Mouse (Mus musculus) liver, embryonic 16.5 days (tissue): ENCODE results near the gene Plekho1. TPM values are rescaled to one million over a fixed set of nuclear protein-coding genes. Genes with fewer than 3 reads are reported as not detected.

Experiments
- ATAC-seq: fragments of 200-750 bp; cut with Nextera tagmentation; 2 replicates; pipeline ENCODE4 v1.8.0; 2017; ENCODE audit warnings: low read depth, mild to moderate bottlenecking, moderate number of reproducible peaks, moderate library complexity
- H3K27ac ChIP-seq: fragments of 300-500 bp; sonication (generic); 2 replicates; pipeline ENCODE4 v1.5.1; 2014; ENCODE audit warnings: mild to moderate bottlenecking, low read length
- H3K27me3 ChIP-seq: fragments of 300-500 bp; sonication (generic); 2 replicates; pipeline ENCODE4 v1.6.1; 2014; ENCODE audit warnings: low read depth, low read length, mixed read lengths; ENCODE audit not compliant: control insufficient read depth, insufficient read depth
- H3K36me3 ChIP-seq: fragments of 300-500 bp; sonication (generic); 2 replicates; pipeline ENCODE4 v1.6.1; 2014; ENCODE audit warnings: mild to moderate bottlenecking; ENCODE audit not compliant: control insufficient read depth, insufficient read depth
- H3K4me1 ChIP-seq: fragments of 300-500 bp; sonication (generic); 2 replicates; pipeline ENCODE4 v1.6.1; 2014; ENCODE audit warnings: low read depth, low read length, mixed read lengths; ENCODE audit not compliant: control insufficient read depth
- H3K4me2 ChIP-seq: fragments of 300-500 bp; sonication (generic); 2 replicates; pipeline ENCODE4 v1.6.1; 2014; ENCODE audit warnings: low read depth, low read length, mixed read lengths
- H3K4me3 ChIP-seq: fragments of 300-500 bp; sonication (generic); 2 replicates; pipeline ENCODE4 v1.5.1; 2014; ENCODE audit warnings: low read depth, mild to moderate bottlenecking, low read length
- H3K9ac ChIP-seq: fragments of 300-500 bp; sonication (generic); 2 replicates; pipeline ENCODE4 v1.6.1; 2014; ENCODE audit warnings: low read depth, low read length
- H3K9me3 ChIP-seq: fragments of 300-500 bp; sonication (generic); replicated peaks from 2 replicates; pipeline ENCODE4 v1.6.1; 2016; ENCODE audit warnings: low read length; ENCODE audit not compliant: control insufficient read depth
- WGBS: fragments of 180-500 bp; shearing (Covaris S2); extraction: QIAGEN DNeasy Blood & Tissue Kit; methylation state at CpG from one replicate; pipeline ENCODE4 v1.1.7; 2014; ENCODE audit not compliant: insufficient replicate concordance; 5-methylcytosine and 5-hydroxymethylcytosine counted together
- polyA plus RNA-seq: library from polyadenylated mRNA; unstranded; fragments of >200 nt; fragmentation: Nextera tagmentation; extraction: Ambion mirVana; gene quantifications from 2 replicates; pipeline ENCODE4 v1.2.1, GENCODE M21; 2015

The Plekho1 gene
- polyA plus RNA-seq, 1 experiment from 2014 or later: 4.5 TPM

- Histone ChIP-seq H3K9ac (no peak overlapping the region), H3K4me2 (no peak overlapping the region), H3K4me3 (no peak overlapping the region), H3K27me3 (peaks cover 30% of the 10 kb centered on the region), H3K9me3 (no peaks in the 10 kb centered on the region), H3K4me1 (peaks cover 37% of the 10 kb centered on the region), H3K27ac (no peak overlapping the region), H3K36me3 (no peaks in the 10 kb centered on the region)
- 29% methylated on average over 9 of the region's 9 CpGs for WGBS
- ATAC-seq: no peak
Observed at GRCm38 (mm10) chr3:95997203-95997721, 1.5 kb upstream of the Plekho1 start.

- Histone ChIP-seq H3K9me3 (no peaks in the 10 kb centered on the region), H3K27me3 (peaks cover 30% of the 10 kb centered on the region), H3K36me3 (no peaks in the 10 kb centered on the region), H3K4me1 (peaks cover 37% of the 10 kb centered on the region), H3K4me3 (peak overlapping the region; percentile 67), H3K9ac (peak overlapping the region; percentile 58), H3K27ac (no peak overlapping the region), H3K4me2 (peak overlapping the region; percentile 90)
- WGBS: 14% methylated on average over 6 of the region's 6 CpGs
- ATAC-seq: no peak
Observed at GRCm38 (mm10) chr3:95996451-95997073, 761 bp upstream of the Plekho1 start.

GRCm38 (mm10) chr3:95994975-95995801 is 613 bp downstream of the Plekho1 start:
- Histone ChIP-seq H3K4me3 (peak overlapping the region; percentile 67), H3K36me3 (no peaks in the 10 kb centered on the region), H3K27ac (peak overlapping the region; percentile 58), H3K4me1 (peaks cover 33% of the 10 kb centered on the region), H3K4me2 (peak overlapping the region; percentile 90), H3K27me3 (peaks cover 30% of the 10 kb centered on the region), H3K9me3 (no peaks in the 10 kb centered on the region), H3K9ac (peak overlapping the region; percentile 58)
- WGBS: 1% methylated on average over 47 of the region's 51 CpGs
- ATAC-seq: no peak

GRCm38 (mm10) chr3:95994381-95994846 is 1.4 kb downstream of the Plekho1 start:
- H3K4me3 ChIP-seq: peak overlapping the region; percentile 67
- H3K9me3 ChIP-seq: no peaks in the 10 kb centered on the region
- peak overlapping the region; percentile 43; the same call in 1 of the 2 replicates for H3K27ac ChIP-seq
- no peak for ATAC-seq
- H3K4me2 ChIP-seq: peak overlapping the region; percentile 90
- peaks cover 30% of the 10 kb centered on the region for H3K27me3 ChIP-seq
- no peaks in the 10 kb centered on the region for H3K36me3 ChIP-seq
- H3K9ac ChIP-seq: no peak overlapping the region
- H3K4me1 ChIP-seq: peaks cover 25% of the 10 kb centered on the region
- WGBS: 20% methylated on average over 6 of the region's 6 CpGs

GRCm38 (mm10) chr3:95993881-95994280 is 1.9 kb downstream of the Plekho1 start:
- peak; percentile 22; the same call in 1 of the 2 replicates for ATAC-seq
- no peak overlapping the region for H3K9ac ChIP-seq
- H3K4me1 ChIP-seq: peaks cover 20% of the 10 kb centered on the region
- WGBS: 31% methylated on average over 4 of the region's 4 CpGs
- H3K4me3 ChIP-seq: no peak overlapping the region
- H3K9me3 ChIP-seq: no peaks in the 10 kb centered on the region
- H3K27ac ChIP-seq: no peak overlapping the region
- no peaks in the 10 kb centered on the region for H3K36me3 ChIP-seq
- peak overlapping the region; percentile 6; the same call in 1 of the 2 replicates for H3K4me2 ChIP-seq
- peaks cover 30% of the 10 kb centered on the region for H3K27me3 ChIP-seq

- Histone ChIP-seq H3K9me3 (no peaks in the 10 kb centered on the region), H3K4me1 (peaks cover 15% of the 10 kb centered on the region), H3K9ac (no peak overlapping the region), H3K4me3 (no peak overlapping the region), H3K27ac (no peak overlapping the region), H3K4me2 (no peak overlapping the region), H3K27me3 (peaks cover 30% of the 10 kb centered on the region), H3K36me3 (no peaks in the 10 kb centered on the region)
- 45% methylated on average over 5 of the region's 5 CpGs for WGBS
- no peak for ATAC-seq
Observed at GRCm38 (mm10) chr3:95992990-95993603, 2.7 kb downstream of the Plekho1 start.

GRCm38 (mm10) chr3:95990413-95990941 is 5.3 kb downstream of the Plekho1 start:
- no peak overlapping the region for H3K4me3 ChIP-seq
- H3K4me2 ChIP-seq: no peak overlapping the region
- no peaks in the 10 kb centered on the region for H3K36me3 ChIP-seq
- H3K27ac ChIP-seq: peak overlapping the region; percentile 27; the same call in 1 of the 2 replicates
- H3K9me3 ChIP-seq: no peaks in the 10 kb centered on the region
- H3K4me1 ChIP-seq: peaks cover 15% of the 10 kb centered on the region; the same call in 1 of the 2 replicates
- WGBS: 38% methylated on average over 12 of the region's 12 CpGs
- H3K27me3 ChIP-seq: peaks cover 17% of the 10 kb centered on the region
- H3K9ac ChIP-seq: no peak overlapping the region
- no peak for ATAC-seq

GRCm38 (mm10) chr3:95988969-95989368 is 6.8 kb downstream of the Plekho1 start:
- Histone ChIP-seq H3K9me3 (no peaks in the 10 kb centered on the region), H3K27me3 (peaks cover 4% of the 10 kb centered on the region), H3K36me3 (no peaks in the 10 kb centered on the region), H3K4me3 (no peak overlapping the region), H3K9ac (no peak overlapping the region), H3K27ac (no peak overlapping the region), H3K4me1 (peaks cover 17% of the 10 kb centered on the region; the same call in 1 of the 2 replicates), H3K4me2 (no peak overlapping the region)
- ATAC-seq: no peak
- 74% methylated on average over 10 of the region's 10 CpGs for WGBS
